7 mouse cellular contexts compared by ENCODE assay signal in genomic region chr1:193035371-193036238, GRCm38 (mm10). TPM values are rescaled to one million over a fixed set of nuclear protein-coding genes. Genes with fewer than 3 reads are reported as not detected.
A peak's percentile ranks its signal among the peaks of the same experiment; 100 is the strongest.
DNase-seq lines count a peak whose midpoint lies in the region; TF ChIP-seq lines count a peak whose summit lies in the region.

Syt14 (minus strand) TSS chr1:193035775.

- peak within 1 kb of the TSS; percentile 88 for H3K27ac ChIP-seq in midbrain, embryonic 10.5 days (replicated peaks)
- no peak within 1 kb of the TSS for H3K27ac ChIP-seq in small intestine, adult 2 months (ENCODE audit: insufficient read depth, low read depth, low read length)

- TF ChIP-seq CTCF in small intestine, adult 2 months (IDR thresholded peaks at IDR 0.05; ENCODE audit: extremely low read depth, insufficient read length, insufficient replicate concordance, low read depth, low read length): no peak

- no peaks in the 10 kb centered on the region; the same call in 1 of the 2 replicates for H3K27me3 ChIP-seq in midbrain, embryonic 10.5 days (ENCODE audit: low read depth, poor library complexity, severe bottlenecking)
- peaks cover 14% of the 10 kb centered on the region for H3K27me3 ChIP-seq in small intestine, adult 2 months (ENCODE audit: control insufficient read depth, insufficient read depth, low read length)

- DNase-seq in adrenal gland, adult 2 months: peak; percentile 88
- peak; percentile 83 to 87 for DNase-seq in cerebellum, postnatal 14 days
- peak; percentile 31 to 39 for DNase-seq in frontal cortex, postnatal 14 days (ENCODE audit: low spot score in 2 of 2)
- DNase-seq in hindlimb bud, embryonic 11.5 days (ENCODE audit: extremely low spot score, low read depth, low spot score): peak; percentile 49
- DNase-seq in left cerebral cortex, postnatal 36 days (ENCODE audit: low spot score in 2 of 2): peak; percentile 55 to 64
- peak; percentile 92 for DNase-seq in midbrain, embryonic 10.5 days (ENCODE audit: low spot score)

- intact Hi-C loops in left cerebral cortex, postnatal 36 days (cut with DNase I): loop anchor here (5.0 to 10.0 kb wide), 2 partner anchors 52 to 89 kb away; no protein-coding TSS in a partner anchor

- 0% methylated on average over 56 of the region's 67 CpGs for WGBS in midbrain, embryonic 10.5 days
- WGBS in small intestine, adult 2 months: 2% methylated on average over 66 of the region's 67 CpGs

- no peaks in the 10 kb centered on the region for H3K36me3 ChIP-seq in midbrain, embryonic 10.5 days
- H3K36me3 ChIP-seq in small intestine, adult 2 months (ENCODE audit: control insufficient read depth, insufficient read depth, low read length): no peaks in the 10 kb centered on the region

- no peak for TF ChIP-seq POLR2A in small intestine, adult 2 months (IDR thresholded peaks at IDR 0.05; ENCODE audit: low read depth, low read length)

- H3K4me1 ChIP-seq in midbrain, embryonic 10.5 days: peaks cover 21% of the 10 kb centered on the region
- H3K4me1 ChIP-seq in small intestine, adult 2 months (ENCODE audit: control insufficient read depth, insufficient read depth, insufficient read length, low read length): peaks cover 6% of the 10 kb centered on the region

- H3K4me3 ChIP-seq in midbrain, embryonic 10.5 days: peak within 1 kb of the TSS; percentile 88
- H3K4me3 ChIP-seq in small intestine, adult 2 months (ENCODE audit: low read depth, low read length): peak within 1 kb of the TSS; percentile 58

- H3K9me3 ChIP-seq in midbrain, embryonic 10.5 days (replicated peaks): no peaks in the 10 kb centered on the region

RNA-seq across cellular contexts. Expression of gene Syt14, which starts in this region (rescaled TPM):
- 1 to 10 TPM; 8.3 to 8.7 TPM for total RNA-seq in adrenal gland, adult 2 months (2021)
- polyA plus RNA-seq in adrenal gland, adult 2 months (2012; rRNA removed): 0.93 and 1.4 TPM in 2 replicates
- 10 to 100 TPM; 20.9 to 28.3 TPM for total RNA-seq in left cerebral cortex, postnatal 36 days (2021)
- polyA plus RNA-seq in midbrain, embryonic 10.5 days (2016; fragmentation: Nextera tagmentation; extraction: Ambion mirVana): 3.7 and 4.1 TPM in 2 replicates
- polyA plus RNA-seq in small intestine, adult 2 months (2012; rRNA removed): 0.01 and 0.05 TPM in 2 replicates

Comparison
In these comparisons a context has a peak if more than half of its experiments do, and no peak if none do; other contexts are left out.
1. DNase-seq: peak in every context shown above with its lines; median percentile 92 in midbrain, embryonic 10.5 days; 88 in adrenal gland, adult 2 months; 85 in cerebellum, postnatal 14 days; 60 in left cerebral cortex, postnatal 36 days; 49 in hindlimb bud, embryonic 11.5 days; 35 in frontal cortex, postnatal 14 days.